Mouse (Mus musculus): ENCODE data around the gene Mitf.

The Mitf gene

DNA sequence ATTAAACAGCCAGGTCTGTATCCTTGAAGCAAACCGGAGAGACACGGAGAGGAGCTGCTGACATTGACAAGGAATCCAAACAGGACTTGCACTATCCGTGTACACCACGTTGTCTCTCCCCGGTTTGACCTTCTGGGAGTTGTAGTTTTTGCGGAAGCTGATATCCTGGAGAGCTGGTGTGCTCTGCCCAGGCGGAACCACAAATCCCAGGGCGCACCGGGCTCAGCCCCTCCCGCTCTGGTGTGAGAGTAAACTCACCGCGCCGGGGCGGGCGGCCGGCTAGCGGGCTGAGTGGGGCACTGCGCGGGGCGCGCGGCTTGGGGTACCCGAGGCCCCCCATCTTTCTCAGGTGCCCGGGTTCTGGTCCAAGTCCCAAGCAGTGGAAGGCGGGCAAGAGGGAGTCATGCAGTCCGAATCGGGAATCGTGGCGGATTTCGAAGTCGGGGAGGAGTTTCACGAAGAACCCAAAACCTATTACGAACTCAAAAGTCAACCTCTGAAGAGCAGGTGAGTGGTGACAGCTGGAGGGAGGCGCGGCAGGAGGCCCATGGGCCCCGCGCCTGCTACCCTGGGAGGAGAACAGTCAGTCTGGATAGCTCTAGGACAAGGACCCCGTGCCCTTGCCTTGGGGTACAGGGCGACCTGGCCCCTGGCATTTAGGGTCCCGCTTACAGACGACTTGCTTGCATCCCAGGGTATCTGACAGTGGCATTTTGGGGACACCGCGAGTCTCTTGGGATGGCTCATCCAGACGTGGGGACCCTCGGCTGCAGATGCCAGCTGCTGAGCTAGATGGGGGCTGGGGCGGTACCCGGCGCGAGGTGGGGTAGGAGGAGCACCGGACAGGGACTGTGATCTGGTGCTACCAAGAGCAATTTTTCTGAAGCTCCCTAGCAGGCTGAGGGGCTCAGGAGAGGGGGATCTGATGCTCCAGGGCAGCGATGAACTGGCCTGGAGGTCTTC, at the start of gene Mitf:
TSS of gene Mitf (plus strand) at position 272 of the 963 bp plus-strand sequence.
- peak; percentile 91 for DNase-seq (ENCODE audit: low read depth, low spot score)
- no peaks in the 10 kb centered on the region for H3K36me3 ChIP-seq (ENCODE audit: control insufficient read depth, insufficient read depth, low read length, poor library complexity, severe bottlenecking)

DNA sequence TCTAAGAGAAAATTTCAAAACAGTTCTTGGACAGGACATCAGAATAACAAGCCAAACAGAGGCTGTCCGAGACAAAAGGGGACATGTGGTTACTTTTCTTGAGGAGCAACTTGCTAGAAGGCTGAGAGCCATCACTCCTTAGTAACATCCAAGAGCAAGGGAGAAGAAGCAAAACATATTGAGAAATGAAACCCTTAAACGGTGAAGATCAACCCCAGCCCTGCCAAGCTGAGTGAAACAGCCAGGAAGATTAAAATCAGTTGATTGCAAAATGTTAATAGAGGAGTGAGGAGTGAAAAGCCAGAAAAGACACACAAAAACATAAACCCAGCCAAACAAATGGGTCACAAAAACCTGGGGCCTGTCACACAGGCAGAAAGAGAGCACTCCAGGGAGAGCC, 49.5 kb upstream of the Mitf start:
- Histone ChIP-seq H3K27me3 (ENCODE audit: control insufficient read depth, insufficient read depth, low read length, poor library complexity, severe bottlenecking) (no peaks in the 10 kb centered on the region), H3K36me3 (ENCODE audit: control insufficient read depth, insufficient read depth, low read length, poor library complexity, severe bottlenecking) (no peaks in the 10 kb centered on the region)
- DNase-seq (ENCODE audit: low read depth, low spot score) = no peak

More for the DNA sequence above, at the start of gene Mitf:
- H3K27me3 ChIP-seq (ENCODE audit: control insufficient read depth, insufficient read depth, low read length, poor library complexity, severe bottlenecking) = no peaks in the 10 kb centered on the region

DNA sequence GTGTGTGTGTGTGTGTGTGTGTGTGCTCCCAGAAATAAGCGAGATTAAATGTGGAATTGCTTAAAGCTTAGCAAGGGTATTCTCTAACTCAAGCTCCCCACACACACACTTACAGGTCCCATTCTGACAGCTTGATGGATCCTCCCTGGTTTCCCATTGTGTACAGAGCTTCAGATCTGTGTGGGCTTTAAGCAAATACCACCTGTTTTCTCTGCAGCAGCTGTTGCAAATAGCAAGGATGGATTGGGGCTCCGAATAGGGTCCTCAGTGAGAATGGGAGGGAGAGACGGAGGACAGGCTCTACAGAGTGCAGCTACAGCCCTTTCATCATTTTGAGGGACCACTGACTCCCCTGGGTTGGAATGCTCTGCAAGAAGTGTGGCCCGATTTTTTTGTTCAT, 48.0 kb upstream of the Mitf start:
- no peaks in the 10 kb centered on the region for H3K36me3 ChIP-seq (ENCODE audit: control insufficient read depth, insufficient read depth, low read length, poor library complexity, severe bottlenecking)

DNA sequence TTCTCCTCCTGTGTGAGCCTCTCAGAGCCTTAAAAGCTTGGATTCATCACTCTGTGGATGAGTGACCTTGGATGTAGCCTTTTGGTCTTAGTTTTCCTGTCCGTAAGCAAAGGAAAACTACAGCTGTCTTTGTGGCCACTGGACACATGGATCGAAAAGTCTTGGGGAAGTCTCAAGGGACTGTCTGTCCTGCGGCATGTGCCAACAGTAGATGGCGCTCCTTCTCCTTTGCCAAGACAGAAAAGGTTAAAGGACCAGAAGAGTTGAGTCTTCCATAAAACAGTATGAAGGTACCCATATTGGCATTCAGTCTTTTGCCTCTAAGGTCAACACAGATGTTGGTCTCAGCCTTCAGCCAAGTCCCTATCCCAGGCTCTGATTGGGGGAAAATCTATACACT, 47.6 kb upstream of the Mitf start:
- Histone ChIP-seq H3K27me3 (ENCODE audit: control insufficient read depth, insufficient read depth, low read length, poor library complexity, severe bottlenecking) (no peaks in the 10 kb centered on the region), H3K36me3 (ENCODE audit: control insufficient read depth, insufficient read depth, low read length, poor library complexity, severe bottlenecking) (no peaks in the 10 kb centered on the region)
- peak; percentile 32 for DNase-seq (ENCODE audit: low read depth, low spot score)

More for the DNA sequence above, 48.0 kb upstream of the Mitf start:
- H3K27me3 ChIP-seq (ENCODE audit: control insufficient read depth, insufficient read depth, low read length, poor library complexity, severe bottlenecking) = no peaks in the 10 kb centered on the region
- no peak for DNase-seq (ENCODE audit: low read depth, low spot score)

DNA sequence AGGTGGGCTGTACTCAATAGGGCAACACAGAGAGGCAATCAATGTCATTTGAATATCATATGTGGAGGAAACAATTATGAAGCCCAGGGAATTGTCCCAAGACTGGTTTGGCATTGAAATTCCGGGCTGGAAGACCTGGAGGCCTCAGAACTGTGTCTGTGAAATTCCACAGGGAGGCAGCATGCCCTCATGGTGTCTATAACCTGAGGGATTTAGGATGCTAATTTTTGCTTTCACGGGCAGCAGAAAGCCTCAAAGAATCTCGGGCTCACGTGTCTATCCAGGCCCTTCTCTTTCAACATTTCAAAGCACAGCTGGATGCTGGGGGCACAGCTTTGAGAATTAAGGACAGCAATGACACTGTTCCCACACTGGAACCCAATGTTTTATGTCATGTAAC, 45.5 kb upstream of the Mitf start:
- no peak for DNase-seq (ENCODE audit: low read depth, low spot score)
- no peaks in the 10 kb centered on the region for H3K27me3 ChIP-seq (ENCODE audit: control insufficient read depth, insufficient read depth, low read length, poor library complexity, severe bottlenecking)
- no peaks in the 10 kb centered on the region for H3K36me3 ChIP-seq (ENCODE audit: control insufficient read depth, insufficient read depth, low read length, poor library complexity, severe bottlenecking)

DNA sequence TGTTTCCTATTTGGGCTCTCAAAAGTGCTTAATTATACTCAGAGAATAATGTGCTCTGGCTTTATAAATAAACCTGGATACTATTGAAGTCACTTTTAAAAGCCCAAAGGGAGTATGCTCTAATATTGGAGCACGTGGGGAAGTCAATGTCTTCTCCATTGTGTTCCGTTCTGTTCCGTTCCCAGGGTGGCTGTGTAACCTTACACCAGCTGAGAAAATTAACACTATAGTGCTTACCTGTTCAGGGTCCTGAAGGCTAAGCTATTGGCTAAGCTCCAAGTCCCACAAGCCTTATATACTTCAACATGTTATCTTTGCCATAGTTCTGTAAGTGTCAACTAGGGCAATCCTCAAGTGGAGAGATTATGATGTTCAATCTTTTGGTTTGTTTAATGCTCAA, 42.9 kb upstream of the Mitf start:
- Histone ChIP-seq H3K27me3 (ENCODE audit: control insufficient read depth, insufficient read depth, low read length, poor library complexity, severe bottlenecking) (no peaks in the 10 kb centered on the region), H3K36me3 (ENCODE audit: control insufficient read depth, insufficient read depth, low read length, poor library complexity, severe bottlenecking) (no peaks in the 10 kb centered on the region)
- DNase-seq (ENCODE audit: low read depth, low spot score) = no peak

DNA sequence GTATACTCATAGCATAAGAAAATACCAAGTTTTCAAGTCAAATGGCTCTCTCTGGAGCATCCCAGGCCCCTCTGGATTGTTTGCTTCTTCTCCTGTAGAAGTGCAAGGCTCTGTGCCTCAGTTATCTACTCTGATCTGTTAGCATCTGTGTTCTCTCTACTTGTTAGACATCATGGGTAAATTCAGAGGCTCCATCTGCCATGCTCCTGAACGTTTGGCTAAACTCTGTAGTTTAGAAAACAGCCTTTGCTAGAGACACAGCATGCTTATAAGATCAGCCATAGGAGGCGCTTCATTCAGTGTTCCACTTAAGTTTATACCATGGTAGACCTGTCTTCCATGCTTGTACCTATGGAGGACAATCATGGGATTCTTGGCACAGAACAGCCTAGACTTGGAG, 39.0 kb upstream of the Mitf start:
- no peaks in the 10 kb centered on the region for H3K36me3 ChIP-seq (ENCODE audit: control insufficient read depth, insufficient read depth, low read length, poor library complexity, severe bottlenecking)
- no peak for DNase-seq (ENCODE audit: low read depth, low spot score)
- no peaks in the 10 kb centered on the region for H3K27me3 ChIP-seq (ENCODE audit: control insufficient read depth, insufficient read depth, low read length, poor library complexity, severe bottlenecking)

DNA sequence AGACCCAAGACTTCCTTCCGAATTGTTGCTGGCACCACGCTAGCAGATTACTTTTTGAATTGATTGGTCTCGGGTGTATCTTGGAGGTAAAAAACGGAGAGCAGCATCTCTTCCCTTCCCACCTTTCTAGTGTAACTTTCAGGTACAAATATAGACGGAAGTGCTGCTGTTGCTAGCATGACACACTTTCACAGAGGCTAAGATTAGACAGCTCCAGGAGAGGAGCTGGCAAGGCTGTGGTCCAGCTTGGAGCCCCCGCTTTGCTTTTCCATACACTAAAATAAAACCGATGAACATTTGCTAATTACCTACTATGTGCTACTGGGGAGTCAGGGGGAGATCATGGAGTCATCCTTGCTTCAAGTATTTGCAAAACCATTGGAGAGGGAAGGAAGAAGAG, 37.3 kb upstream of the Mitf start:
- no peak for DNase-seq (ENCODE audit: low read depth, low spot score)
- Histone ChIP-seq H3K27me3 (ENCODE audit: control insufficient read depth, insufficient read depth, low read length, poor library complexity, severe bottlenecking) (no peaks in the 10 kb centered on the region), H3K36me3 (ENCODE audit: control insufficient read depth, insufficient read depth, low read length, poor library complexity, severe bottlenecking) (no peaks in the 10 kb centered on the region)

DNA sequence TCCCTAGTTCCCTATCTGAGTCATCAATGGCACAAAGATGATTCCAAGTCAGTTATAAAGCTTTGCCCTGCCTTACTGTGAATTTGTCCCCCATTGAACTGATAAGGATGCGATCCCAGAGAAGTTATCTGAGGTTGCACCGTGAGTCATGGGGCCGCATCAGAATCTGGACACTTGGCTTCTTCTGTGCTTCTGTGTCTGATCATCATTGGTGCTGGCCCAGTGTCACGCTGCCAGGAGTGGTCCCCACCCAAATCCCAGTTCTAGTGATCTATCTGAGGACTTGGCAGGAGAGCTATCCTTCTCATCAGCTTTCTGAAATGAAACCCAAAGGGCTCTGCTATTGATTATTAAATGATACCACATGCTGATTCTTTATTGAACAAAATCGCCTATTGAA, 25.5 kb upstream of the Mitf start:
- Histone ChIP-seq H3K27me3 (ENCODE audit: control insufficient read depth, insufficient read depth, low read length, poor library complexity, severe bottlenecking) (no peaks in the 10 kb centered on the region), H3K36me3 (ENCODE audit: control insufficient read depth, insufficient read depth, low read length, poor library complexity, severe bottlenecking) (no peaks in the 10 kb centered on the region)
- no peak for DNase-seq (ENCODE audit: low read depth, low spot score)

DNA sequence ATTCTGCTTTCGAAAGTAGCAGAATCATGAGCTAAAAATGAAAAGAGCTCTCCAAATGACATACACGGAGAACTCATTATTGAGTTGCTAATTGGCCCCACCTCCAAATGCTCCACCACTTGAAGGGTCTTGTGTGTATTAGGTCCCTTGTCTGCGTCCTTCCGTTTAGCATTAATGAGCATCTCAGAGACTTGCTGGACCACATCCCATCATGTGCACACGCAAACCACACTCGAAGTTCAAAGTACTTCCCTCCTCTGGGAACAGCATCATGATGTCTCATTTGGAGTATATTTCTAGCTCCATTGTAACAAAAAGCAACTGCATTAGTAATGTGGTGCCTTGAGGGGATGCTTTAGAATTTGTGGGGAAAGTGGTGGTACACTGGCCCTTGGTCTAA, 24.6 kb upstream of the Mitf start:
- no peaks in the 10 kb centered on the region; the same call in 1 of the 2 replicates for H3K27me3 ChIP-seq (ENCODE audit: control insufficient read depth, insufficient read depth, low read length, poor library complexity, severe bottlenecking)
- no peaks in the 10 kb centered on the region for H3K36me3 ChIP-seq (ENCODE audit: control insufficient read depth, insufficient read depth, low read length, poor library complexity, severe bottlenecking)
- no peak for DNase-seq (ENCODE audit: low read depth, low spot score)

DNA sequence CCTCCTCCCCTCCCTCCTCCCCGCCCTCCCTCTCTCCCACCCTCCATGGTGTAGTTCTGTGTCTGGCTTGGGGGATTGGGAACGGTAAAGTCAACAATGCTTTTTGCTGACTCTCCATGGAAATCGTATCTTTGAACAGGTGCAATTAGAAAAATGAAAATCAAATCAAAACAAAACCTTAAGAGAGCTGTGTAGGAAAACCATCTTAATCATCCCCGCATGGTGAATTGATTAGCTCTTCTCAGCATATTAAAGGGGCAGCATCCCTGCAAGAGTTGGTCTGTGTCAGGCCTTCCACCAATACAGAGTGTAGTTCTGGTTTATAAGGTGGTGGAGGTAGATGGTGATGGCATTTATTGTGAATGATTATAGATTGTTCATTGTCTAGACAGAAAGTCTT, 20.0 kb upstream of the Mitf start:
- no peaks in the 10 kb centered on the region; the same call in 1 of the 2 replicates for H3K27me3 ChIP-seq (ENCODE audit: control insufficient read depth, insufficient read depth, low read length, poor library complexity, severe bottlenecking)
- no peaks in the 10 kb centered on the region for H3K36me3 ChIP-seq (ENCODE audit: control insufficient read depth, insufficient read depth, low read length, poor library complexity, severe bottlenecking)
- no peak for DNase-seq (ENCODE audit: low read depth, low spot score)

DNA sequence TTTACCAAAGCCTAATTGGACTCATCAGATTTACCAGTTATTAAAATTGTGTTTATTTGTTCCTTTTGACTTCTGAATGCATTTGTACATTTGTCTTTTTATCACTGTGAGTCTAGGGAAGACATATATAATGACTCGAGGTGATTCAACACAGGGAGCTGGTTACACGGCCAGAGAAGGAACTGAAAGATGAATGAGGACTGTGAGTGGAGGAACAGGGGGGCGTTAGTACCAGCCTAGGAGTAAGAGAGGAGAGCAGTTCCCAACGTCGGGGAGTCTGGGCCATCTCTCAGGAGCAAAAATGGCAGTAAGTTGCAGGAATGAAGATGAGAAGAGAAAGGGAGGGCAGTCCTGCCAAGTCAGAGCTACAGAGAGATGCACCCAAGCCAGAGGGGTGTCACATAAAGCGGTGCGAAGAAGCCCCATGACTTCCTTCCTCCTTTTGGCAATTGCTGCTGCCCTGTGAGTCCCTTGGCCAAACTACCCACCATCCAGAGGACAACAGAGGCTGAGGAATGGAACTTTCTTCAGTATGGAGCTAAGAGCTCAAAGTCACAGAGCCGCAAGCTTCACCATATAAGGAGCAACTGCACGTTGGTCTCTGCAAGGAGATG, 18.4 kb upstream of the Mitf start:
- DNase-seq (ENCODE audit: low read depth, low spot score) = no peak

DNA sequence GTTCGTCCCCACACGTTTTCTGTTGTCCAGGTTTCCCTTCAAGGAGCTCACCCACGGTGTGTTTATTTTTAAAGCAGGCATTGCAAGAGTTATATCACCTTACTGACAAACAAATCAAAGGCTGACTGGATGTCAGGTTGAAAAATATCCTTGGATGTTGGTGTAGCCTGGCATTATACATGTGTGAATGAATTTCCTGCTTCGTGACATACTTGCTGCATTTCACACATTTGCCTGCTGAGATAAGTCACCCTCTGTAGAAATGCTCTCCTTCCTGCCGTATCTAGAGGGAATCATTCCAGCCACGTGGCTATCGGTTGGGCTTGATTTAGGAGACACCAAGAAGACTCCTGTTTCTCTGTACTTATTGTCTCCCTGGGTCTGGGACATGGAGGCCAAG, 17.2 kb upstream of the Mitf start:
- H3K36me3 ChIP-seq (ENCODE audit: control insufficient read depth, insufficient read depth, low read length, poor library complexity, severe bottlenecking) = no peaks in the 10 kb centered on the region
- H3K27me3 ChIP-seq (ENCODE audit: control insufficient read depth, insufficient read depth, low read length, poor library complexity, severe bottlenecking) = no peaks in the 10 kb centered on the region; the same call in 1 of the 2 replicates
- DNase-seq (ENCODE audit: low read depth, low spot score) = no peak

More for the DNA sequence above, 18.4 kb upstream of the Mitf start:
- Histone ChIP-seq H3K27me3 (ENCODE audit: control insufficient read depth, insufficient read depth, low read length, poor library complexity, severe bottlenecking) (no peaks in the 10 kb centered on the region; the same call in 1 of the 2 replicates), H3K36me3 (ENCODE audit: control insufficient read depth, insufficient read depth, low read length, poor library complexity, severe bottlenecking) (no peaks in the 10 kb centered on the region)

DNA sequence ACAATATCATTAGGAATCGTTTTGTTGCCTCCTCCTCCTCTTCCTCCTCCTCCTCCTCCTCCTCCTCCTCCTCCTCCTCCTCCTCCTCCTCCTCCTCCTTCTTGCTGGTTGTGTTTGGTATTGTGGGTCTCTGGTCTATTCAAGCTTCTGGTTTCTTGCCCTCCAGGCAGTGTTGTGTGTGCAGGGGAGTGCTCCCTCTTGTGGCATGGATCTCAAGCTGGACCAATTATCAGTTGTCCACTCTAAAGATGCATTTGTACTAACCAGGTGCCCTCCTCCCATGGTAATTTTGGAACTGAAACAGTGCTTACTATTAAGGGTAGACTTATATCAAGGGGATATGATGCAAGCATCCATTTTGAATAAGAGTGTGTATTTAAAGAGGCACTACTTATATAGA, 14.7 kb upstream of the Mitf start:
- no peak for DNase-seq (ENCODE audit: low read depth, low spot score)
- H3K36me3 ChIP-seq (ENCODE audit: control insufficient read depth, insufficient read depth, low read length, poor library complexity, severe bottlenecking) = no peaks in the 10 kb centered on the region
- no peaks in the 10 kb centered on the region for H3K27me3 ChIP-seq (ENCODE audit: control insufficient read depth, insufficient read depth, low read length, poor library complexity, severe bottlenecking)

DNA sequence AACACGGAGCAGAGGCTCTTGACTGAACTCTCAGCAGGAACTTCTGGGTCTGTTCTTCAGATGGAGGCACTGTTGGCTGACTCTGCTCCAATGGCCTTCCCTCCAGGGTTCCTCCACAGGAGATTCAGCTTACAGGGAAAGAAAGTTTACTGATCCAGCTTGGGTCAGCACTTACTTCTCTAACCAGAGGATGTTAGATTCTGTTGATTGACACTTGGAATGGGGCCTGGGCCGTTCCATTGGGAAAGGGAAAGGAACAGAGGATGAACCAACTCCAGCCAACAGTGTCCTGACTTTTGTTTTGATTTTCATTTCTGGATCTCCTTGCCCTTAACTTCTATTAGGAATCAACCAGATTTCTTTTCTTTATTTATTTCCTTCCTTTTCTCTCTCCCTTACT, 11.7 kb upstream of the Mitf start:
- Histone ChIP-seq H3K27me3 (ENCODE audit: control insufficient read depth, insufficient read depth, low read length, poor library complexity, severe bottlenecking) (no peaks in the 10 kb centered on the region), H3K36me3 (ENCODE audit: control insufficient read depth, insufficient read depth, low read length, poor library complexity, severe bottlenecking) (no peaks in the 10 kb centered on the region)
- no peak for DNase-seq (ENCODE audit: low read depth, low spot score)

All from splenic B cell, adult 2 months (primary cell).